Mouse (Mus musculus) hindbrain, postnatal 0 days (tissue): ENCODE measurements around the gene Cxcl13. TPM values are rescaled to one million over a fixed set of nuclear protein-coding genes. Genes with fewer than 3 reads are reported as not detected.

ENCODE experiments used
- ATAC-seq: fragments of 200-750 bp; cut with Nextera tagmentation; 2 replicates; pipeline ENCODE4 v1.8.0; 2017; ENCODE audit warnings: mild to moderate bottlenecking, moderate TSS enrichment, moderate library complexity
- DNase-seq: peaks from one replicate; pipeline ENCODE4 v3.0.0-alpha.2; 2015; ENCODE audit warnings: low spot score
- H3K27ac ChIP-seq: fragments of 300-500 bp; sonication (generic); 2 replicates; pipeline ENCODE4 v1.5.1; 2014; ENCODE audit warnings: mild to moderate bottlenecking
- H3K27me3 ChIP-seq: fragments of 300-500 bp; sonication (generic); 2 replicates; pipeline ENCODE4 v1.6.1; 2014; ENCODE audit warnings: low read length, mixed read lengths; ENCODE audit not compliant: insufficient read depth
- H3K36me3 ChIP-seq: fragments of 300-500 bp; sonication (generic); 2 replicates; pipeline ENCODE4 v1.6.1; 2014; ENCODE audit warnings: low read length, mixed read lengths; ENCODE audit not compliant: insufficient read depth
- H3K4me1 ChIP-seq: fragments of 300-500 bp; sonication (generic); 2 replicates; pipeline ENCODE4 v1.6.1; 2014; ENCODE audit warnings: antibody characterized with exemption, low read length, mixed read lengths; ENCODE audit not compliant: insufficient read depth
- H3K4me2 ChIP-seq: fragments of 300-500 bp; sonication (generic); 2 replicates; pipeline ENCODE4 v1.6.1; 2014; ENCODE audit warnings: low read depth, mild to moderate bottlenecking, low read length, moderate library complexity, mixed read lengths
- H3K4me3 ChIP-seq: fragments of 300-500 bp; sonication (generic); 2 replicates; pipeline ENCODE4 v1.5.1; 2014; ENCODE audit warnings: low read length
- H3K9ac ChIP-seq: fragments of 300-500 bp; sonication (generic); replicated peaks from 2 replicates; pipeline ENCODE4 v1.6.1; 2014; ENCODE audit warnings: mild to moderate bottlenecking, low read length, moderate library complexity, mixed read lengths
- H3K9me3 ChIP-seq: fragments of 300-500 bp; sonication (generic); 2 replicates; pipeline ENCODE4 v1.6.1; 2016; ENCODE audit warnings: low read length, mixed read lengths
- CTCF ChIP-seq: IDR thresholded peaks from 2 replicates; pipeline ENCODE4 v1.5.1; 2016; ENCODE audit warnings: antibody characterized with exemption, control low read depth, low read depth
- WGBS: fragments of 180-500 bp; shearing (Covaris S2); extraction: QIAGEN DNeasy Blood & Tissue Kit; methylation state at CpG from one replicate; pipeline ENCODE4 v1.1.7; 2014; 5-methylcytosine and 5-hydroxymethylcytosine counted together
- polyA plus RNA-seq: library from polyadenylated mRNA; unstranded; fragments of >200 nt; fragmentation: Nextera tagmentation; extraction: Ambion mirVana; gene quantifications from 2 replicates; pipeline ENCODE4 v1.2.1, GENCODE M21; 2015
- total RNA-seq: library from RNA; depleted of rRNA; stranded (reverse); fragments of >200 nt; gene quantifications from 2 replicates; pipeline ENCODE4 v1.2.3, GENCODE M21; 2014

Gene Cxcl13
- total and polyA plus RNA-seq, 2 experiments from 2014 or later = 0.38 TPM; not detected in 1

GRCm38 (mm10) chr5:95976299-95976698 lies 19.5 kb downstream of the Cxcl13 start:
- Histone ChIP-seq H3K27ac (no peak overlapping the region), H3K4me2 (no peak overlapping the region), H3K27me3 (no peaks in the 10 kb centered on the region), H3K9me3 (no peaks in the 10 kb centered on the region), H3K4me1 (no peaks in the 10 kb centered on the region), H3K36me3 (no peaks in the 10 kb centered on the region), H3K4me3 (no peak overlapping the region), H3K9ac (no peak overlapping the region)
- 43% methylated on average over 1 of the region's 1 CpGs for WGBS
- no peak for TF ChIP-seq CTCF
- no peak for ATAC-seq
- DNase-seq = no peak

DNA sequence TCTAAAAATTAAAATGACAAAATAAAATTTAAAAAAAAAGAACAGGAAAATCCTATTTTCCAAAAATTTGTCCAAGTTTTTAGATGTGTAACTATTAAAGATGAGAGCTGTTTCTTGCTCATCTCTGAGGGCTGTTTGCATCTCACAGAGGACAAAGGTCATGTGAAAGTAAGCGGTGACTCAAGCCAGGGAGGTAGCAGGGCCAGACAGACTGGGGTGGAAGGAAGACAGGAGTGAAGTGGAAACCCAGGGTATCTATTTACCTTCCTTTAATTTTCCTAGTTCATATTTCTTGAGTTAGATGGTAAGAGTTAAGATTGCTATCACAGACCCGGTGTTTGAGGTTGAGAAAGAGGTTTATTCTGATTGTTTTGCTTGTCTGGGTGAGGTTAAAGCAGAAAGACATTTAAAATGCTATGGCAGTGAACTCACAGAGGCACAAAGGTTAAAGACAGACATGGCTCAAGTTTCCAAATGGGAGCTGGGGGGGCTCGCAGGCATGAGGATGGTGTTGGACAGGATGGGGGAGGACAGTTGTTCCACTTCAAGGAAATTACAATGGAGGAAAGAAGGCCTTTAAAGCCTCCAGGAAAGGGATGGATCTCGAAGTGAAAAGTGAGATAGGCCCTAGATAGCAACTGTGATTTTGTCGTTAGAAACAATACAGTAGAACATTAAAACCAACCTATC lies 27.2 kb downstream of the Cxcl13 start:
- no peak for TF ChIP-seq CTCF
- H3K4me3 ChIP-seq = no peak overlapping the region
- WGBS = 75% methylated on average over 5 of the region's 5 CpGs
- no peak overlapping the region for H3K27ac ChIP-seq
- no peak overlapping the region for H3K9ac ChIP-seq
- no peak overlapping the region for H3K4me2 ChIP-seq
- no peaks in the 10 kb centered on the region for H3K4me1 ChIP-seq
- H3K27me3 ChIP-seq = no peaks in the 10 kb centered on the region
- no peak for DNase-seq
- no peak for ATAC-seq
- H3K36me3 ChIP-seq = no peaks in the 10 kb centered on the region
- H3K9me3 ChIP-seq = no peaks in the 10 kb centered on the region

DNA sequence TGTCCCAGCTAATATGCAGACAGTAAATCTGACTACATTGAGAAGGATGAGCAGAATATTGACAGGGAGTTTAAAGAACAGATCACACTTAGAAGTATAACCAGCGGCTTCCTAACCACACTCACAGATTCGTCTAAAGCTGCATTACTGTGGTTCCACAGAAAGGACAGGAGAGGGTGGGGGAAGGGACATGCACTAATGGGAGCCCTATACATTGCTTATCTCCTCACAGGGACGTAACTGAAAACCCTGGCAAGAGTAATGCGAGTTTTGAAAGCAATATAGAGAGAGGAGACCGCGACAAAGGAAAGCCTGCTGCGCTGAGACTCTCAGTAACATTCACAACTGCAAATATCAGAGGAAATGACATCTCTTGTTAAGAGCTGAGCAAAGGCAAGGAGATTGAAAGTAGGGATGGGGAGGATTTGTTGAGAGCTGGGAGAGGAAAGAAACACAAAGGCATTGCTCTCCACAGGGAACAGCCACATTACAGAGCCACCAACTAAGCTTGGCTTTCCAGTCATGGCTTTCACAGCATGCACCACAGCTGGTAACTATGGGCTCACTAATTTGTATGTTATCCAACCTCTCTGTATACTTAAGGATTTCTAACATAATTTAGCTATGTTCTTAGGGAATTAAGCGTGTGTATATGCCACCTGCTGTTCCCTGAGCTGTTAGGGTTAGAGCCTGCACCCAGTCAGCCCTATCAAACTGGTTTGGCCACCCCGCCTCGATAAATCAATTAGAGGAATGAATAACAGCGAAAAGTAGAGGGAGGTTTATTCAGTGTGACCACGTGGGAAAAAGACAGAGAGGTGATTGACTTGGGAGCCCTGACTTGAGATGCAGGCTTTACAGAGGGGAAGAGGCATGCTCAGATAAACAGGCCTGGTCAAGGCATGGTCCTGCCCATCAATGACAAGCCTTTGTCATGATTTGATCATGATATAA lies 34.9 kb downstream of the Cxcl13 start:
- H3K9ac ChIP-seq = no peak overlapping the region
- H3K27ac ChIP-seq = no peak overlapping the region
- H3K4me3 ChIP-seq = no peak overlapping the region
- WGBS = 6% methylated on average over 12 of the region's 12 CpGs
- H3K27me3 ChIP-seq = no peaks in the 10 kb centered on the region
- H3K36me3 ChIP-seq = no peaks in the 10 kb centered on the region
- no peak for TF ChIP-seq CTCF
- peaks cover 11% of the 10 kb centered on the region for H3K4me1 ChIP-seq
- no peak overlapping the region for H3K4me2 ChIP-seq
- ATAC-seq (peak; percentile 63), DNase-seq (peak; percentile 23)
- no peaks in the 10 kb centered on the region for H3K9me3 ChIP-seq

DNA sequence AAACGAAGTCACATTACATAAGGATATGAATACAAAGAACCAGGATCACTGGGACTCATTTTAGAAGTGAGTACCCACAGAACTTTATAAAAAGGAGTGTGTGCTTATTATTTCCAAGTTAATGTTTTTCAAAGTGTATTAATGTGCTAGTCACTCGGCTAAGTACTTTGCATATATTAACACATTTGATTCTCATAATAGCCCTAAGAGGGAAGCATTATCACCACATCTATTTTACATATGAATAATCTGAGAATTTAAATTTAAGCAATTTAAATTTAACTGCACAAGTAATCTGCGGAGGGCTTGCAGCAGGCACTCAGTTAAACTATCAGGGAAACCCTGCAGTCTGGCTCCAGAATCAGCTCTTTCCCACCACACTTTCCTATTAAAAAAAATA lies 40.5 kb downstream of the Cxcl13 start:
- H3K36me3 ChIP-seq = no peaks in the 10 kb centered on the region
- H3K4me3 ChIP-seq = no peak overlapping the region
- TF ChIP-seq CTCF = no peak
- no peak overlapping the region for H3K9ac ChIP-seq
- WGBS = 51% methylated on average over 3 of the region's 3 CpGs
- H3K27me3 ChIP-seq = no peaks in the 10 kb centered on the region
- no peaks in the 10 kb centered on the region for H3K4me1 ChIP-seq
- ATAC-seq (no peak), DNase-seq (no peak)
- no peak overlapping the region for H3K4me2 ChIP-seq
- H3K9me3 ChIP-seq = no peaks in the 10 kb centered on the region
- H3K27ac ChIP-seq = no peak overlapping the region

DNA sequence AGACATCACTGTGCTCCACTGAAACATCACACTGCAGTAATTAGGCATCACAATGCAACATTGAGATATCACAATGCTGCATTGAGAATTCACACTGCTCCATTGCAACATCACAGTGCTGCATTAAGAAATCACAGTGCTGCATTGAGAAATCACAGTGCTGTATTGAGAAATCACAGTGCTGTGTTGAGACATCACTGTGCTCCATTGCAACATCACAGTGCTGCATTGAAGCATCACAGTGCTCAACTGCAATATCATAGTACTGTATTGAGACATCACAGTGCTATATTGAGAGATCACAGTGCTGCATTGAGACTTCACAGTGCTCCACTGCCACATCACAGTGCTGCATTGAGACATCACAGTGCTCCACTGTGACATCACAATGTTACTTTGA lies 46.6 kb downstream of the Cxcl13 start:
- no peak for ATAC-seq
- Histone ChIP-seq H3K4me1 (no peaks in the 10 kb centered on the region), H3K4me2 (no peak overlapping the region), H3K27ac (no peak overlapping the region), H3K9ac (no peak overlapping the region), H3K4me3 (no peak overlapping the region), H3K36me3 (no peaks in the 10 kb centered on the region), H3K9me3 (no peaks in the 10 kb centered on the region), H3K27me3 (no peaks in the 10 kb centered on the region)
- TF ChIP-seq CTCF = no peak
- no peak for DNase-seq

DNA sequence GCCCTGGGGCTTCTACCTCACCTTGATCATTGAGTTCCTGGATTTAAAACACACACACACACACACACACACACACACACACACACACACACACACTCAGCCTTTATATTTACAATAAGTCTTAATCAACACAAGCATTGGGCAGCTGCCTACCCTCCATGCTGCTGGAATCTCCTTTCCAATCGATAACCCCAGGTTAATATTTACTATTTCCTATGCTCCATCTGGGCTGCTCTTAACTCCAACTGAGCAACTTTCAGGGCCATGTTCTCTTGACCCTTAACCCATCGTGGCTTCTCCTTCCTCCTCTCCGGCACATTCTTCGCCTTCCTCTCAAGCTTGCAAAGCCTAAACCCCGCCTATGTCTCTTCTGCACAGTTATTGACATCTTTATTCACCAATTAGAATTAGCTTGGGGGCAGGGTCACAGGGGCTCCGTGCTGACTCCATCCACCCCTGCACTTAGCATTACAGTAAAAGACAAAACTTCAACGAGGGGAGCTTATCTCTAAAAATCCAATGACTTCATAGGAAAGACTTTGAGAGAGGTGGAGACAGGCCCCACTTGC lies 51.6 kb downstream of the Cxcl13 start:
- ATAC-seq (no peak), DNase-seq (no peak)
- no peaks in the 10 kb centered on the region for H3K27me3 ChIP-seq
- TF ChIP-seq CTCF = no peak
- no peaks in the 10 kb centered on the region for H3K36me3 ChIP-seq
- no peak overlapping the region for H3K4me3 ChIP-seq
- no peaks in the 10 kb centered on the region for H3K4me1 ChIP-seq
- no peak overlapping the region for H3K4me2 ChIP-seq
- no peaks in the 10 kb centered on the region for H3K9me3 ChIP-seq
- H3K9ac ChIP-seq = no peak overlapping the region
- 83% methylated on average over 7 of the region's 7 CpGs for WGBS
- H3K27ac ChIP-seq = no peak overlapping the region
